Mouse (Mus musculus): ENCODE data around the gene Sympk. TPM values are rescaled to one million over a fixed set of nuclear protein-coding genes. Genes with fewer than 3 reads are reported as not detected.

The Sympk gene
- polyA plus RNA-seq, 1 experiment from 2014 or later: 18.7 TPM

DNA sequence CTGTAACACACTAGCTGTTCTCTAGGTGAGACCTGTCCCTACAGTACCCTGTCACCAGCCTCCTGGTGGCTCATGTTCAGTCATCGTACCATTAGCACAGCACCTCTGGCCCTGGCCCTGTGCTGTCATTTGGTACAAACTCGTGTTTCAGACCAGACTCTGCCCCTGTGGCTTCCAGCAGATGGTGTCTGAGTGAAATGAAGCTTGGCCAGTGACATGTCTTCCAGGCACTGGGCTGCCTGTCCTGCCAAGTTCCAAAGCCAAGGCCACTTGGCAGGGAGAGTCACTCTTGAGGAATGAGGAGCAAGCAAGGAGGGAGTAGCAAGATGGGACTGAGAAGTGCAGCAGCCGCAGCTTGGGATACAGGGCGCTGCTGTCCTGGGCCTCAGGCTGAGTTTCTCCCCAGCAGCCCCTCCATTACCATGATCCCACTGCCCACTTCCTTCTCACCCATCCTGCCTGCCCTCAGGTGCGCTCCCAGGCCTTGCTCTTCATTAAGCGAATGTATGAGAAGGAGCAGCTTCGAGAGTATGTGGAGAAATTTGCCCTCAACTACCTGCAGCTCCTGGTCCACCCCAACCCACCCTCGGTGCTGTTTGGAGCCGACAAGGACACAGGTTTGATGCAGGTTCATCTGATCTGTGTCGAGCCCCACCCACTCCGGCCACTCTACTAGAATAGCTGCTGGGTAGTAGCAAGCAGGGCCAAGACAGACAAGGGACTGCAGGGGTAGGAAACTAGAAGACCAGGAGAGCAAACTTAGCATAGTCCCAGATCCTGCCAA lies 22.3 kb downstream of the Sympk start:
- WGBS: 92% methylated on average over 11 of the region's 11 CpGs

DNA sequence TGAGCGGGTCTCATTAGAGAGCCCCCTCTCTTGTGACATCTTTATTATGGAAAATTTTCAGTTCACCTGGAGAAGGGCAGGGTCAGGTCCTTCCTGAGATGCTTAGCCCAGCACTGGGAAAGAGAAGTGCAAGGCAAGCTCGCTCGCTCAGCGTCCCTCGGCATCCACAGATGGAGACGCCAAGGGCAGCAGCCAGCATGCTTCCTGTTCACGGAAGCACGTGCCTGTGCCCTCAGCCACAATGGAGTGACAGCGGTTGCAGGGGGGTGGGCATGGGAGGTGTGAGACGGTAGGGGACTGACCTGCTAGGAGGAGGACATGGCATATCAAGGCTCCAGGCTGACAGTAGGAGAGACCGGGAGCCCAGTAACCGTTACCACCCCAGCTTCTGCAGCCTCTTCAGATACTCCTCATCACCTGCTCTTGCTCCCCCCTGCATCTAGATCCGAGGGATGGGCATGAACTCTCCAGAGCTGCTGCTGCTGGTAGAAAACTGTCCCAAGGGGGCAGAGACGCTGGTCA lies 23.9 kb downstream of the Sympk start:
- ATAC-seq (ENCODE audit: low FRiP score) (no peak), DNase-seq (ENCODE audit: low spot score) (no peak)
- Histone ChIP-seq H3K27me3 (ENCODE audit: control insufficient read depth, insufficient read depth, low read length) (no peaks in the 10 kb centered on the region), H3K4me2 (replicated peaks) (no peak overlapping the region), H3K4me1 (replicated peaks; ENCODE audit: control insufficient read depth, insufficient read depth, low read length) (no peaks in the 10 kb centered on the region), H3K9ac (no peak overlapping the region), H3K27ac (no peak overlapping the region), H3K9me3 (ENCODE audit: control insufficient read depth, low read length) (no peaks in the 10 kb centered on the region), H3K36me3 (replicated peaks; ENCODE audit: control insufficient read depth, insufficient read depth) (peaks cover 96% of the 10 kb centered on the region), H3K4me3 (replicated peaks; ENCODE audit: low read length) (no peak overlapping the region)
- 89% methylated on average over 14 of the region's 14 CpGs for WGBS

More for the DNA sequence above, 22.3 kb downstream of the Sympk start:
- Histone ChIP-seq H3K27ac (no peak overlapping the region), H3K36me3 (replicated peaks; ENCODE audit: control insufficient read depth, insufficient read depth) (peaks cover 99% of the 10 kb centered on the region), H3K4me1 (replicated peaks; ENCODE audit: control insufficient read depth, insufficient read depth, low read length) (no peaks in the 10 kb centered on the region), H3K27me3 (ENCODE audit: control insufficient read depth, insufficient read depth, low read length) (no peaks in the 10 kb centered on the region), H3K9ac (no peak overlapping the region), H3K9me3 (ENCODE audit: control insufficient read depth, low read length) (no peaks in the 10 kb centered on the region), H3K4me2 (replicated peaks) (no peak overlapping the region), H3K4me3 (replicated peaks; ENCODE audit: low read length) (no peak overlapping the region)
- DNase-seq (ENCODE audit: low spot score) (no peak), ATAC-seq (ENCODE audit: low FRiP score) (no peak)

DNA sequence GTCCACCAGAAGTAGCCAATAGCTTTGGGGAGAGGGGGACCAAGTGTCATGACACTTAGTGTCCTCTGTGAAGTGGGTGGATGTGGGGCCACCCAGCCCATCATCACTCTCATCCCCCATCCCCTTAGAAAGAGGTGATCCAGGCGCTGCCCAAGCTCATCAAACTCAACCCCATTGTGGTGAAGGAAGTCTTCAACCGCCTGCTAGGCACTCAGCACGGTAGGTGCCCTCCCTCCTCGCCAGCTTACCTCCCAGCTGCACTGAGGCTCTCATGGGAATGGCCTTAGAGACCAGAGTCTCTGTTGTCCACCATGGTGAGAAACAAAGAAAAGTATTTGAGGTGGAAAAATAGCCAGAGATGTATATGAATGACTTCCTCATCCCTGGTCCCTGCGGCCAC lies 25.1 kb downstream of the Sympk start:
- no peak overlapping the region for H3K4me2 ChIP-seq (replicated peaks)
- no peaks in the 10 kb centered on the region for H3K9me3 ChIP-seq (ENCODE audit: control insufficient read depth, low read length)
- no peak overlapping the region for H3K9ac ChIP-seq
- DNase-seq (ENCODE audit: low spot score) (no peak), ATAC-seq (ENCODE audit: low FRiP score) (no peak)
- 93% methylated on average over 5 of the region's 5 CpGs for WGBS
- no peak overlapping the region for H3K4me3 ChIP-seq (replicated peaks; ENCODE audit: low read length)
- no peak overlapping the region for H3K27ac ChIP-seq
- H3K27me3 ChIP-seq (ENCODE audit: control insufficient read depth, insufficient read depth, low read length): no peaks in the 10 kb centered on the region
- peaks cover 85% of the 10 kb centered on the region for H3K36me3 ChIP-seq (replicated peaks; ENCODE audit: control insufficient read depth, insufficient read depth)
- H3K4me1 ChIP-seq (replicated peaks; ENCODE audit: control insufficient read depth, insufficient read depth, low read length): no peaks in the 10 kb centered on the region

GRCm38 (mm10) chr7:19050172-19050571 lies 26.0 kb downstream of the Sympk start:
- H3K4me2 ChIP-seq (replicated peaks): no peak overlapping the region
- H3K9ac ChIP-seq: no peak overlapping the region
- no peaks in the 10 kb centered on the region for H3K4me1 ChIP-seq (replicated peaks; ENCODE audit: control insufficient read depth, insufficient read depth, low read length)
- no peak overlapping the region for H3K4me3 ChIP-seq (replicated peaks; ENCODE audit: low read length)
- DNase-seq (ENCODE audit: low spot score) (no peak), ATAC-seq (ENCODE audit: low FRiP score) (no peak)
- no peak overlapping the region for H3K27ac ChIP-seq
- peaks cover 76% of the 10 kb centered on the region for H3K36me3 ChIP-seq (replicated peaks; ENCODE audit: control insufficient read depth, insufficient read depth)
- no peaks in the 10 kb centered on the region for H3K9me3 ChIP-seq (ENCODE audit: control insufficient read depth, low read length)
- 91% methylated on average over 8 of the region's 8 CpGs for WGBS
- no peaks in the 10 kb centered on the region for H3K27me3 ChIP-seq (ENCODE audit: control insufficient read depth, insufficient read depth, low read length)

- H3K36me3 ChIP-seq (replicated peaks; ENCODE audit: control insufficient read depth, insufficient read depth): peaks cover 66% of the 10 kb centered on the region
- DNase-seq (ENCODE audit: low spot score): no peak
Observed at GRCm38 (mm10) chr7:19051161-19051560, 27.0 kb downstream of the Sympk start.

GRCm38 (mm10) chr7:19052345-19053135 lies 28.4 kb downstream of the Sympk start:
- Histone ChIP-seq H3K4me2 (replicated peaks) (no peak overlapping the region), H3K4me3 (replicated peaks; ENCODE audit: low read length) (no peak overlapping the region), H3K27me3 (ENCODE audit: control insufficient read depth, insufficient read depth, low read length) (no peaks in the 10 kb centered on the region), H3K36me3 (replicated peaks; ENCODE audit: control insufficient read depth, insufficient read depth) (peaks cover 52% of the 10 kb centered on the region), H3K9ac (no peak overlapping the region), H3K9me3 (ENCODE audit: control insufficient read depth, low read length) (no peaks in the 10 kb centered on the region), H3K4me1 (replicated peaks; ENCODE audit: control insufficient read depth, insufficient read depth, low read length) (no peaks in the 10 kb centered on the region), H3K27ac (no peak overlapping the region)
- DNase-seq (ENCODE audit: low spot score) (no peak), ATAC-seq (ENCODE audit: low FRiP score) (no peak)
- WGBS: 92% methylated on average over 15 of the region's 15 CpGs

More at GRCm38 (mm10) chr7:19051161-19051560, 27.0 kb downstream of the Sympk start:
- Histone ChIP-seq H3K4me2 (replicated peaks) (no peak overlapping the region), H3K27ac (no peak overlapping the region), H3K4me1 (replicated peaks; ENCODE audit: control insufficient read depth, insufficient read depth, low read length) (no peaks in the 10 kb centered on the region), H3K4me3 (replicated peaks; ENCODE audit: low read length) (no peak overlapping the region), H3K27me3 (ENCODE audit: control insufficient read depth, insufficient read depth, low read length) (no peaks in the 10 kb centered on the region), H3K9me3 (ENCODE audit: control insufficient read depth, low read length) (no peaks in the 10 kb centered on the region), H3K9ac (no peak overlapping the region)
- 75% methylated on average over 4 of the region's 4 CpGs for WGBS
- no peak for ATAC-seq (ENCODE audit: low FRiP score)

DNA sequence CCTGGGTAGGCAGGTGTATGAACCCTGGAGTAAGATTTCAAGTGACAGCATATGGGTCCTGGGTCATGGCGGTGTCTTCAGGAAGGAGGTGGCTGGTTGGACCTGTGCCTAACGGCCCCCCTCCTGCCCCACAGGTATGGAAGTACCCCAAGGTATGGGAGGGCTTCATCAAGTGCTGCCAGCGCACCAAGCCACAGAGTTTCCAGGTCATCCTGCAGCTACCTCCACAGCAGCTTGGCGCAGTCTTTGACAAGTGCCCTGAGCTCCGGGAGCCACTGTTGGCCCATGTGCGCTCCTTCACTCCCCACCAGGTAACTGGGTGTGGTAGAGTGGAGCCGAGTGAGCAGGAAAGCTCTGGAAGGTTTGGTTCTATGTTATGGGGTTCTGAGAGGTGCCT lies 29.0 kb downstream of the Sympk start:
- Histone ChIP-seq H3K4me1 (replicated peaks; ENCODE audit: control insufficient read depth, insufficient read depth, low read length) (no peaks in the 10 kb centered on the region), H3K36me3 (replicated peaks; ENCODE audit: control insufficient read depth, insufficient read depth) (peaks cover 46% of the 10 kb centered on the region), H3K27me3 (ENCODE audit: control insufficient read depth, insufficient read depth, low read length) (no peaks in the 10 kb centered on the region), H3K4me2 (replicated peaks) (no peak overlapping the region), H3K4me3 (replicated peaks; ENCODE audit: low read length) (no peak overlapping the region), H3K9me3 (ENCODE audit: control insufficient read depth, low read length) (no peaks in the 10 kb centered on the region), H3K9ac (no peak overlapping the region), H3K27ac (no peak overlapping the region)
- ATAC-seq (ENCODE audit: low FRiP score): no peak
- DNase-seq (ENCODE audit: low spot score): no peak
- 91% methylated on average over 7 of the region's 7 CpGs for WGBS

- no peak within 1 kb of the TSS for H3K27ac ChIP-seq
Observed at GRCm38 (mm10) chr7:19054047-19054776, 30.0 kb downstream of the Sympk start, which contains the start of gene Rsph6a. Gene Rsph6a (plus strand): TSS chr7:19054690.

DNA sequence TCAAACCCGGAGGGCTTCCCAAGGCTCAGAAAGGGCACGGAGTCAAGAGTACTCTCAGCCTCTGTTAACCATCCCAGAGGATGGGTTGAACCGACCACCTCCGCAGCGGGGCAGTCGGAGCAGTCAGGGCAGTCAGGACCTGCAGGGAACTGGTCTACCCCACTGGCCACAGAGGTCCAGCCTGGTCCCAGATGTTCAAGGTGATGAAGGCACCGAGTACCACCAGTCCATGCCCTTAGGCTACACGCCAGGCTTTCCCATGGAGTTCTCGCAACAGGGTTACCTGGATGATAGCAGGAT lies 30.6 kb downstream of the Sympk start:
- H3K27me3 ChIP-seq (ENCODE audit: control insufficient read depth, insufficient read depth, low read length): no peaks in the 10 kb centered on the region
- H3K9ac ChIP-seq: peak overlapping the region; percentile 45; the same call in 1 of the 2 replicates
- WGBS: 69% methylated on average over 9 of the region's 9 CpGs
- DNase-seq (ENCODE audit: low spot score) (no peak), ATAC-seq (ENCODE audit: low FRiP score) (peak; percentile 29; the same call in 1 of the 2 replicates)
- peak overlapping the region; percentile 41 for H3K4me2 ChIP-seq (replicated peaks)
- 0 out of 2 replicates have a peak overlapping the region, but pooled peaks have one; percentile 2 for H3K4me3 ChIP-seq (replicated peaks; ENCODE audit: low read length)
- H3K36me3 ChIP-seq (replicated peaks; ENCODE audit: control insufficient read depth, insufficient read depth): peaks cover 30% of the 10 kb centered on the region
- H3K27ac ChIP-seq: no peak overlapping the region
- no peaks in the 10 kb centered on the region for H3K4me1 ChIP-seq (replicated peaks; ENCODE audit: control insufficient read depth, insufficient read depth, low read length)
- no peaks in the 10 kb centered on the region for H3K9me3 ChIP-seq (ENCODE audit: control insufficient read depth, low read length)

More at GRCm38 (mm10) chr7:19054047-19054776, 30.0 kb downstream of the Sympk start, which contains the start of gene Rsph6a:
- peaks cover 35% of the 10 kb centered on the region for H3K36me3 ChIP-seq (replicated peaks; ENCODE audit: control insufficient read depth, insufficient read depth)
- DNase-seq (ENCODE audit: low spot score) (peak; percentile 73), ATAC-seq (ENCODE audit: low FRiP score) (peak; percentile 72)
- H3K9me3 ChIP-seq (ENCODE audit: control insufficient read depth, low read length): no peaks in the 10 kb centered on the region
- peak within 1 kb of the TSS; percentile 45; the same call in 1 of the 2 replicates for H3K9ac ChIP-seq
- no peaks in the 10 kb centered on the region for H3K27me3 ChIP-seq (ENCODE audit: control insufficient read depth, insufficient read depth, low read length)
- H3K4me2 ChIP-seq (replicated peaks): peak within 1 kb of the TSS; percentile 41
- H3K4me1 ChIP-seq (replicated peaks; ENCODE audit: control insufficient read depth, insufficient read depth, low read length): no peaks in the 10 kb centered on the region
- 29% methylated on average over 33 of the region's 33 CpGs for WGBS
- 0 out of 2 replicates have a peak within 1 kb of the TSS, but pooled peaks have one; percentile 2 for H3K4me3 ChIP-seq (replicated peaks; ENCODE audit: low read length)
